Mouse (Mus musculus) liver, adult 2 months (tissue): ENCODE measurements at regions not wholly inside any gene's neighbourhood (a gene's known extent, or its start where the extent isn't known, plus 50 kb on each side); places are given as distances from the start of the nearest gene placed in this dataset.

Experiments
- CTCF ChIP-seq: fragments of 200-500 bp; IDR thresholded peaks from 2 replicates; pipeline ENCODE4 v1.5.1; 2011; ENCODE audit warnings: low read depth, low read length, control low read depth
- POLR2A ChIP-seq: fragments of 200-500 bp; IDR thresholded peaks from 2 replicates; pipeline ENCODE4 v1.6.1; 2011; ENCODE audit warnings: low read length, control low read depth; ENCODE audit not compliant: insufficient read depth; ENCODE audit errors: extremely low read depth

GRCm38 (mm10) chr13:101190249-101190830 is 357.1 kb upstream of the Slc30a5 start:
- TF ChIP-seq POLR2A, result no peak
- no peak for TF ChIP-seq CTCF
